Mouse (Mus musculus) MEL (cell line): ENCODE measurements at regions not wholly inside any gene's neighbourhood (a gene's known extent, or its start where the extent isn't known, plus 50 kb on each side); places are given as distances from the start of the nearest gene placed in this dataset.

ENCODE experiments used
- DNase-seq: peaks from one replicate; pipeline ENCODE4 v3.0.0; 2011; ENCODE audit warnings: low read depth, low spot score
- H3K27ac ChIP-seq: 2 replicates; pipeline ENCODE4 v1.5.1; 2012; ENCODE audit warnings: low read depth, mild to moderate bottlenecking, control low read depth, low read length, moderate library complexity; ENCODE audit not compliant: control insufficient read depth
- H3K27me3 ChIP-seq, 2 experiments: fragments of 150-350 bp in 1 of 2; sonication (generic) in 1 of 2; 2 replicates each; pipeline ENCODE4 v1.6.1; 2012; ENCODE audit warnings: low read length in 2 of 2, mild to moderate bottlenecking in 2 of 2, improper control_type of control experiment in 1 of 2, moderate library complexity in 1 of 2; ENCODE audit not compliant: insufficient read depth in 2 of 2, control insufficient read depth in 1 of 2
- H3K36me3 ChIP-seq, 2 experiments: 2 replicates each; pipeline ENCODE4 v1.6.1; 2012 to 2014; ENCODE audit warnings: low read length in 2 of 2, improper control_type of control experiment in 1 of 2, inconsistent platforms in 1 of 2, mild to moderate bottlenecking in 1 of 2; ENCODE audit not compliant: insufficient read depth in 2 of 2, control insufficient read depth in 1 of 2
- H3K4me1 ChIP-seq, 2 experiments: fragments of 150-350 bp in 1 of 2; sonication (generic) in 1 of 2; 2 replicates each; pipeline ENCODE4 v1.6.1; 2012; ENCODE audit warnings: low read length in 2 of 2, improper control_type of control experiment in 1 of 2, mild to moderate bottlenecking in 1 of 2; ENCODE audit not compliant: insufficient read depth in 2 of 2, control insufficient read depth in 1 of 2
- H3K4me3 ChIP-seq, 2 experiments: fragments of 150-350 bp in 1 of 2; sonication (generic) in 1 of 2; 2 replicates each; pipeline ENCODE4 v1.5.1; 2012; ENCODE audit warnings: low read depth in 2 of 2, low read length in 2 of 2, mild to moderate bottlenecking in 2 of 2, moderate library complexity in 2 of 2, control low read depth in 1 of 2, improper control_type of control experiment in 1 of 2; ENCODE audit not compliant: control insufficient read depth in 1 of 2, insufficient read depth in 1 of 2
- H3K79me2 ChIP-seq: 2 replicates; pipeline ENCODE4 v1.6.1; 2012; ENCODE audit warnings: mild to moderate bottlenecking, low read length, moderate library complexity; ENCODE audit not compliant: control insufficient read depth, poor library complexity, insufficient read depth
- H3K9ac ChIP-seq: 2 replicates; pipeline ENCODE4 v1.6.1; 2012; ENCODE audit warnings: low read depth, mild to moderate bottlenecking, control low read depth, low read length, moderate library complexity; ENCODE audit not compliant: control insufficient read depth, poor library complexity, severe bottlenecking
- H3K9me3 ChIP-seq: fragments of 150-350 bp; sonication (generic); replicated peaks from 2 replicates; pipeline ENCODE4 v1.6.1; 2012; ENCODE audit warnings: mild to moderate bottlenecking, low read length, improper control_type of control experiment, moderate library complexity; ENCODE audit not compliant: insufficient read depth
- CHD1 ChIP-seq: IDR thresholded peaks from 2 replicates; pipeline ENCODE4 v1.6.1; 2012; ENCODE audit warnings: low read depth, mild to moderate bottlenecking, inconsistent platforms, low read length, improper control_type of control experiment
- CTCF ChIP-seq, 3 experiments: IDR thresholded peaks in 2 of 3; conservative IDR thresholded peaks in 1 of 3; 2 replicates each; pipeline ENCODE4 v1.5.1; 2011 to 2012; ENCODE audit warnings: low read length in 3 of 3, low read depth in 2 of 3, mild to moderate bottlenecking in 2 of 3, improper control_type of control experiment in 1 of 3, inconsistent platforms in 1 of 3, mixed read lengths in 1 of 3, moderate library complexity in 1 of 3; ENCODE audit not compliant: control insufficient read depth in 1 of 3, insufficient read depth in 1 of 3, poor library complexity in 1 of 3, severe bottlenecking in 1 of 3
- E2F4 ChIP-seq: IDR thresholded peaks from 2 replicates; pipeline ENCODE4 v1.6.1; 2011; ENCODE audit warnings: low read depth, low read length, improper control_type of control experiment, borderline replicate concordance
- ELF1 ChIP-seq: IDR thresholded peaks from 2 replicates; pipeline ENCODE4 v1.6.1; 2014; ENCODE audit warnings: low read depth, mild to moderate bottlenecking, inconsistent platforms, low read length, improper control_type of control experiment, moderate library complexity
- EP300 ChIP-seq, 2 experiments: IDR thresholded peaks; 2 replicates each; pipeline ENCODE4 v1.6.1; 2011; ENCODE audit warnings: improper control_type of control experiment in 2 of 2, low read length in 2 of 2, low read depth in 1 of 2, mild to moderate bottlenecking in 1 of 2
- ETS1 ChIP-seq: IDR thresholded peaks from 2 replicates; pipeline ENCODE4 v1.6.1; 2012; ENCODE audit warnings: low read depth, mild to moderate bottlenecking, inconsistent platforms, low read length, improper control_type of control experiment, moderate library complexity
- HCFC1 ChIP-seq: IDR thresholded peaks from 2 replicates; pipeline ENCODE4 v1.6.1; 2012; ENCODE audit warnings: low read depth, mild to moderate bottlenecking, inconsistent platforms, low read length, improper control_type of control experiment, moderate library complexity
- JUND ChIP-seq: IDR thresholded peaks from 2 replicates; pipeline ENCODE4 v1.6.1; 2011; ENCODE audit warnings: low read depth, mild to moderate bottlenecking, improper control_type of control experiment, low read length
- KAT2A ChIP-seq: conservative IDR thresholded peaks from 2 replicates; pipeline ENCODE4 v1.6.1; 2012; ENCODE audit warnings: low read depth, low read length, improper control_type of control experiment, inconsistent platforms
- MAFK ChIP-seq: IDR thresholded peaks from 2 replicates; pipeline ENCODE4 v1.6.1; 2011; ENCODE audit warnings: low read depth, mild to moderate bottlenecking, low read length, improper control_type of control experiment, borderline replicate concordance
- MAZ ChIP-seq: IDR thresholded peaks from 2 replicates; pipeline ENCODE4 v1.6.1; 2012; ENCODE audit warnings: low read depth, mild to moderate bottlenecking, inconsistent platforms, low read length, improper control_type of control experiment
- MYB ChIP-seq: IDR thresholded peaks from 2 replicates; pipeline ENCODE4 v1.6.1; 2011; ENCODE audit warnings: mild to moderate bottlenecking, low read depth, low read length, improper control_type of control experiment
- NRF1 ChIP-seq: IDR thresholded peaks from 2 replicates; pipeline ENCODE4 v1.6.1; 2014; ENCODE audit warnings: low read depth, mild to moderate bottlenecking, inconsistent platforms, low read length, improper control_type of control experiment, moderate library complexity; ENCODE audit not compliant: poor library complexity, insufficient read depth, severe bottlenecking
- POLR2A ChIP-seq, 2 experiments: IDR thresholded peaks; 2 replicates each; pipeline ENCODE4 v1.6.1; 2011 to 2012; ENCODE audit warnings: low read length in 2 of 2, mild to moderate bottlenecking in 2 of 2, control low read depth in 1 of 2, improper control_type of control experiment in 1 of 2, low read depth in 1 of 2, moderate library complexity in 1 of 2; ENCODE audit not compliant: control insufficient read depth in 1 of 2, insufficient read depth in 1 of 2, poor library complexity in 1 of 2
- POLR2AphosphoS2 ChIP-seq: IDR thresholded peaks from 2 replicates; pipeline ENCODE4 v1.6.1; 2011; ENCODE audit warnings: low read length, improper control_type of control experiment
- POLR2AphosphoS5 ChIP-seq: IDR thresholded peaks from 2 replicates; pipeline ENCODE4 v1.6.1; 2012; ENCODE audit warnings: low read depth, borderline replicate concordance, mild to moderate bottlenecking, inconsistent platforms, low read length, moderate library complexity, mixed read lengths
- SMC3 ChIP-seq: IDR thresholded peaks from 2 replicates; pipeline ENCODE4 v1.6.1; 2011; ENCODE audit warnings: low read depth, low read length, improper control_type of control experiment
- TAL1 ChIP-seq: IDR thresholded peaks from 2 replicates; pipeline ENCODE4 v1.6.1; 2012; ENCODE audit warnings: mild to moderate bottlenecking, inconsistent platforms, low read length, moderate library complexity, mixed read lengths
- TCF12 ChIP-seq: IDR thresholded peaks from 2 replicates; pipeline ENCODE4 v1.6.1; 2014; ENCODE audit warnings: low read depth, mild to moderate bottlenecking, inconsistent platforms, low read length, improper control_type of control experiment, moderate library complexity
- UBTF ChIP-seq: IDR thresholded peaks from 2 replicates; pipeline ENCODE4 v1.6.1; 2012; ENCODE audit warnings: low read depth, mild to moderate bottlenecking, inconsistent platforms, low read length, improper control_type of control experiment, moderate library complexity, borderline replicate concordance; ENCODE audit not compliant: insufficient read depth
- USF2 ChIP-seq, 2 experiments: IDR thresholded peaks; 2 replicates each; pipeline ENCODE4 v1.6.1; 2011 to 2012; ENCODE audit warnings: improper control_type of control experiment in 2 of 2, low read length in 2 of 2, borderline replicate concordance in 1 of 2, inconsistent platforms in 1 of 2, low read depth in 1 of 2, mild to moderate bottlenecking in 1 of 2; ENCODE audit not compliant: insufficient read depth in 1 of 2
- ZKSCAN1 ChIP-seq: IDR thresholded peaks from 2 replicates; pipeline ENCODE4 v1.6.1; 2012; ENCODE audit warnings: low read depth, mild to moderate bottlenecking, inconsistent platforms, low read length, improper control_type of control experiment, moderate library complexity
- ZNF384 ChIP-seq: IDR thresholded peaks from 2 replicates; pipeline ENCODE4 v1.6.1; 2012; ENCODE audit warnings: low read depth, mild to moderate bottlenecking, inconsistent platforms, low read length, improper control_type of control experiment

DNA sequence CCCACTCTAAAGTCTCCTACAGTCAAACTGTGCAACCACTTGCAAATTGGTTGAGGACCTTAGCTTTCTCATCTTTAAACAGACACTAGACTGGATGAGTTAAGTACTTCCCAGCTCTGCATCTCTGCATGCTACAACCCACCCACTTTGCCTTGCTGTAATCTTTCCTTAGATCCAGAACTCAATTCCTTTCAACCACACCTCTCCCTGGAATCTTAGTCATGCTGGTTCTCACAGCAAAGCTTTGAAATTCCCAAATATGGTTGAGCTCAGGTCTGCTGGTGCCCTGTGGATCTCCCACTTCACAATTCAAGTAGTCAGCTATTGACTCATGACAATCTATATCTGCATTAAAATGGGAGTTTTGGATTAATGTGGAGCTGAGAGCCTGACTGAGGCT is 239.8 kb upstream of the Onecut1 start:
- Histone ChIP-seq H3K27ac (no peak overlapping the region), H3K27me3 (no peaks in the 10 kb centered on the region), H3K4me1 (no peaks in the 10 kb centered on the region), H3K4me3 (no peak overlapping the region), H3K36me3 (no peaks in the 10 kb centered on the region), H3K9ac (no peak overlapping the region), H3K9me3 (no peaks in the 10 kb centered on the region), H3K79me2 (no peaks in the 10 kb centered on the region)
- TF ChIP-seq POLR2AphosphoS2 (no peak), MAFK (no peak), NRF1 (no peak), POLR2AphosphoS5 (no peak), ZNF384 (no peak)
- no peak for DNase-seq

- Histone ChIP-seq H3K9me3 (no peaks in the 10 kb centered on the region), H3K27me3 (no peaks in the 10 kb centered on the region), H3K27ac (no peak overlapping the region), H3K9ac (no peak overlapping the region), H3K79me2 (no peaks in the 10 kb centered on the region), H3K4me1 (no peaks in the 10 kb centered on the region), H3K4me3 (no peak overlapping the region), H3K36me3 (no peaks in the 10 kb centered on the region)
- TF ChIP-seq ZNF384 (no peak), SMC3 (no peak), EP300 (IDR thresholded peaks at IDR 0.05; ENCODE audit: low read depth in 1 of 2, low read length in 2 of 2) (no peak), MAFK (no peak), CTCF (IDR thresholded peaks at IDR 0.05 in 2 of 3, conservative IDR thresholded peaks at IDR 0.05 in 1 of 3; ENCODE audit: control insufficient read depth in 1 of 3, insufficient read depth in 1 of 3, low read depth in 2 of 3, low read length in 3 of 3, poor library complexity in 1 of 3, severe bottlenecking in 1 of 3) (no peak), CHD1 (no peak), MAZ (no peak), ELF1 (no peak), TCF12 (no peak), JUND (no peak)
- DNase-seq: no peak
Measured at GRCm38 (mm10) chr9:74645394-74645793, 216.3 kb upstream of the Onecut1 start.

DNA sequence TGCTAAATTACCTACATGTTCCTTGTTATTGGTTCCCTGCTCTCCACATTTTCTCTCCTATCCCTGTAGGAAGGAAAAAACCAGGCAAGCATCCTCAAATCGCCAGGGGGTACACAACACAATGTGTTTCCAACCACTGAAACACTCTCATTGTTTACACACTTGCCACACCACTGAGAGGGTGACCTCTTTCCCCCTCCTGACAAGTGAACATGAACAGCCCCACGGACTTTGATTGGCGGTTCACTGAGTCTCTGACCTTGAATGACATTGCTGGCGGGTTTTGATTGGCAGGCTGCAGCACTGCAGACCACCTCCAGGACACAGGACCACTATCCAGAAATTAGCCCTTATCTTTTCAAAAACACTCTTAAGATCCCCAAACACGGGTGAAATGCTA is 211.7 kb upstream of the Onecut1 start:
- TF ChIP-seq TCF12 (no peak), USF2 (IDR thresholded peaks at IDR 0.05; ENCODE audit: borderline replicate concordance in 1 of 2, insufficient read depth in 1 of 2, low read depth in 1 of 2, low read length in 2 of 2) (no peak), MAFK (no peak), MYB (no peak), ZKSCAN1 (no peak), CHD1 (no peak), TAL1 (no peak), POLR2AphosphoS5 (no peak), ETS1 (no peak), KAT2A (no peak), POLR2AphosphoS2 (no peak), ELF1 (no peak), EP300 (IDR thresholded peaks at IDR 0.05; ENCODE audit: low read depth in 1 of 2, low read length in 2 of 2) (no peak), E2F4 (no peak), HCFC1 (no peak), POLR2A (IDR thresholded peaks at IDR 0.05; ENCODE audit: control insufficient read depth in 1 of 2, insufficient read depth in 1 of 2, low read depth in 1 of 2, low read length in 2 of 2, poor library complexity in 1 of 2) (no peak), UBTF (no peak)
- no peaks in the 10 kb centered on the region for H3K36me3 ChIP-seq
- DNase-seq: no peak
- H3K27ac ChIP-seq: no peak overlapping the region
- H3K9me3 ChIP-seq: no peaks in the 10 kb centered on the region
- H3K4me3 ChIP-seq: no peak overlapping the region
- no peak overlapping the region for H3K9ac ChIP-seq
- no peaks in the 10 kb centered on the region for H3K4me1 ChIP-seq
- no peaks in the 10 kb centered on the region for H3K79me2 ChIP-seq
- no peaks in the 10 kb centered on the region for H3K27me3 ChIP-seq
